Mouse (Mus musculus): ENCODE data around the gene Ubac1. TPM values are rescaled to one million over a fixed set of nuclear protein-coding genes. Genes with fewer than 3 reads are reported as not detected.

Ubac1 gene
- polyA plus RNA-seq, 1 experiment from 2014 or later: 105 TPM

- 0 out of 2 replicates have a peak, but pooled peaks have one; percentile 11 for ATAC-seq (ENCODE audit: insufficient read depth, low FRiP score, low read depth)
- Histone ChIP-seq H3K27me3 (replicated peaks) (no peaks in the 10 kb centered on the region), H3K9ac (no peak overlapping the region), H3K4me3 (replicated peaks) (no peak overlapping the region), H3K36me3 (no peaks in the 10 kb centered on the region), H3K9me3 (no peaks in the 10 kb centered on the region), H3K4me2 (no peak overlapping the region), H3K27ac (peak overlapping the region; percentile 31; the same call in 1 of the 2 replicates), H3K4me1 (peaks cover 12% of the 10 kb centered on the region)
- 24% methylated on average over 4 of the region's 4 CpGs for WGBS
Observed at GRCm38 (mm10) chr2:26052806-26053205, 31.3 kb upstream of the Ubac1 start.

GRCm38 (mm10) chr2:26048816-26049215 is 27.3 kb upstream of the Ubac1 start:
- Histone ChIP-seq H3K4me3 (replicated peaks) (no peak overlapping the region), H3K36me3 (no peaks in the 10 kb centered on the region), H3K9me3 (no peaks in the 10 kb centered on the region), H3K4me2 (no peak overlapping the region), H3K9ac (no peak overlapping the region), H3K27me3 (replicated peaks) (no peaks in the 10 kb centered on the region), H3K4me1 (peaks cover 6% of the 10 kb centered on the region; the same call in 1 of the 2 replicates), H3K27ac (no peak overlapping the region)
- no peak for ATAC-seq (ENCODE audit: insufficient read depth, low FRiP score, low read depth)
- WGBS: 46% methylated on average over 5 of the region's 5 CpGs

- Histone ChIP-seq H3K4me1 (no peaks in the 10 kb centered on the region), H3K9ac (no peak overlapping the region), H3K9me3 (no peaks in the 10 kb centered on the region), H3K4me2 (no peak overlapping the region), H3K27me3 (replicated peaks) (0 out of 2 replicates have a peak, but pooled peaks cover 3% of the 10 kb centered on the region), H3K4me3 (replicated peaks) (no peak overlapping the region), H3K27ac (no peak overlapping the region), H3K36me3 (no peaks in the 10 kb centered on the region)
- no peak for ATAC-seq (ENCODE audit: insufficient read depth, low FRiP score, low read depth)
- WGBS: 73% methylated on average over 9 of the region's 9 CpGs
Observed at GRCm38 (mm10) chr2:26044216-26044615, 22.7 kb upstream of the Ubac1 start.

GRCm38 (mm10) chr2:26042603-26043002 is 21.1 kb upstream of the Ubac1 start:
- Histone ChIP-seq H3K9me3 (no peaks in the 10 kb centered on the region), H3K9ac (no peak overlapping the region), H3K36me3 (no peaks in the 10 kb centered on the region), H3K4me1 (no peaks in the 10 kb centered on the region), H3K4me3 (replicated peaks) (no peak overlapping the region), H3K27ac (no peak overlapping the region), H3K27me3 (replicated peaks) (0 out of 2 replicates have a peak, but pooled peaks cover 3% of the 10 kb centered on the region), H3K4me2 (no peak overlapping the region)
- 80% methylated on average over 3 of the region's 3 CpGs for WGBS
- no peak for ATAC-seq (ENCODE audit: insufficient read depth, low FRiP score, low read depth)

- ATAC-seq (ENCODE audit: insufficient read depth, low FRiP score, low read depth): 0 out of 2 replicates have a peak, but pooled peaks have one; percentile 28
- Histone ChIP-seq H3K36me3 (no peaks in the 10 kb centered on the region), H3K27ac (no peak overlapping the region), H3K4me3 (replicated peaks) (no peak overlapping the region), H3K4me2 (peak overlapping the region; percentile 20; the same call in 1 of the 2 replicates), H3K4me1 (no peaks in the 10 kb centered on the region), H3K9me3 (no peaks in the 10 kb centered on the region), H3K27me3 (replicated peaks) (0 out of 2 replicates have a peak, but pooled peaks cover 3% of the 10 kb centered on the region), H3K9ac (no peak overlapping the region)
- 36% methylated on average over 14 of the region's 14 CpGs for WGBS
Observed at GRCm38 (mm10) chr2:26041163-26041810, 19.7 kb upstream of the Ubac1 start.

GRCm38 (mm10) chr2:26039951-26040350 is 18.4 kb upstream of the Ubac1 start:
- Histone ChIP-seq H3K4me1 (no peaks in the 10 kb centered on the region), H3K27me3 (replicated peaks) (0 out of 2 replicates have a peak, but pooled peaks cover 3% of the 10 kb centered on the region), H3K36me3 (no peaks in the 10 kb centered on the region), H3K4me2 (no peak overlapping the region), H3K27ac (no peak overlapping the region), H3K4me3 (replicated peaks) (no peak overlapping the region), H3K9me3 (no peaks in the 10 kb centered on the region), H3K9ac (no peak overlapping the region)
- 61% methylated on average over 14 of the region's 14 CpGs for WGBS
- no peak for ATAC-seq (ENCODE audit: insufficient read depth, low FRiP score, low read depth)

GRCm38 (mm10) chr2:26037386-26037785 is 15.8 kb upstream of the Ubac1 start:
- 30% methylated on average over 6 of the region's 6 CpGs for WGBS
- Histone ChIP-seq H3K4me1 (no peaks in the 10 kb centered on the region), H3K9me3 (no peaks in the 10 kb centered on the region), H3K9ac (no peak overlapping the region), H3K27ac (no peak overlapping the region), H3K36me3 (no peaks in the 10 kb centered on the region), H3K4me3 (replicated peaks) (no peak overlapping the region), H3K27me3 (replicated peaks) (0 out of 2 replicates have a peak, but pooled peaks cover 3% of the 10 kb centered on the region), H3K4me2 (no peak overlapping the region)
- peak; percentile 74 for ATAC-seq (ENCODE audit: insufficient read depth, low FRiP score, low read depth)

GRCm38 (mm10) chr2:26034344-26035050 is 12.9 kb upstream of the Ubac1 start:
- Histone ChIP-seq H3K4me3 (replicated peaks) (no peak overlapping the region), H3K27ac (no peak overlapping the region), H3K27me3 (replicated peaks) (no peaks in the 10 kb centered on the region), H3K9ac (no peak overlapping the region), H3K4me2 (no peak overlapping the region), H3K9me3 (no peaks in the 10 kb centered on the region), H3K36me3 (no peaks in the 10 kb centered on the region), H3K4me1 (no peaks in the 10 kb centered on the region)
- WGBS: 66% methylated on average over 15 of the region's 15 CpGs
- no peak for ATAC-seq (ENCODE audit: insufficient read depth, low FRiP score, low read depth)

- H3K9ac ChIP-seq: no peak overlapping the region
- 47% methylated on average over 3 of the region's 3 CpGs for WGBS
- ATAC-seq (ENCODE audit: insufficient read depth, low FRiP score, low read depth): no peak
- no peaks in the 10 kb centered on the region for H3K36me3 ChIP-seq
- no peaks in the 10 kb centered on the region for H3K27me3 ChIP-seq (replicated peaks)
- H3K27ac ChIP-seq: no peak overlapping the region
- no peak overlapping the region for H3K4me2 ChIP-seq
- no peaks in the 10 kb centered on the region for H3K4me1 ChIP-seq
- no peaks in the 10 kb centered on the region for H3K9me3 ChIP-seq
- H3K4me3 ChIP-seq (replicated peaks): no peak overlapping the region
Observed at GRCm38 (mm10) chr2:26030288-26030687, 8.7 kb upstream of the Ubac1 start.

- no peaks in the 10 kb centered on the region for H3K36me3 ChIP-seq
- ATAC-seq (ENCODE audit: insufficient read depth, low FRiP score, low read depth): no peak
Observed at GRCm38 (mm10) chr2:26024138-26025075, 2.9 kb upstream of the Ubac1 start.

GRCm38 (mm10) chr2:26022626-26023025 is 1.1 kb upstream of the Ubac1 start:
- Histone ChIP-seq H3K27me3 (replicated peaks) (no peaks in the 10 kb centered on the region), H3K36me3 (no peaks in the 10 kb centered on the region), H3K4me1 (peaks cover 13% of the 10 kb centered on the region), H3K27ac (no peak overlapping the region), H3K4me2 (no peak overlapping the region), H3K9me3 (no peaks in the 10 kb centered on the region), H3K9ac (no peak overlapping the region), H3K4me3 (replicated peaks) (no peak overlapping the region)
- WGBS: 88% methylated on average over 1 of the region's 1 CpGs
- no peak for ATAC-seq (ENCODE audit: insufficient read depth, low FRiP score, low read depth)

More at GRCm38 (mm10) chr2:26024138-26025075, 2.9 kb upstream of the Ubac1 start:
- Histone ChIP-seq H3K27me3 (replicated peaks) (no peaks in the 10 kb centered on the region), H3K4me3 (replicated peaks) (no peak overlapping the region), H3K9me3 (no peaks in the 10 kb centered on the region), H3K27ac (no peak overlapping the region), H3K4me2 (no peak overlapping the region), H3K9ac (no peak overlapping the region), H3K4me1 (peaks cover 13% of the 10 kb centered on the region)
- 34% methylated on average over 4 of the region's 4 CpGs for WGBS

Data from stomach, embryonic 15.5 days (tissue).